Mouse (Mus musculus) heart, postnatal 0 days (tissue): ENCODE measurements around the gene Arnt.
"Not testable (repeated sequence)": the region's sequence is repeated elsewhere in the genome, so short reads cannot be mapped to it uniquely, and the experiment has no call there.

ENCODE experiments used
- CTCF ChIP-seq: IDR thresholded peaks from 2 replicates; pipeline ENCODE4 v1.5.1; 2016; ENCODE audit warnings: antibody characterized with exemption, control low read depth, low read depth
- EP300 ChIP-seq: IDR thresholded peaks from 2 replicates; pipeline ENCODE4 v1.6.1; 2016; ENCODE audit warnings: antibody characterized with exemption, low read depth

- TF ChIP-seq CTCF, EP300: not testable (repeated sequence)
Observed at GRCm38 (mm10) chr3:95541186-95541585, 107.0 kb downstream of the Arnt start.
